In the genomic region with DNA sequence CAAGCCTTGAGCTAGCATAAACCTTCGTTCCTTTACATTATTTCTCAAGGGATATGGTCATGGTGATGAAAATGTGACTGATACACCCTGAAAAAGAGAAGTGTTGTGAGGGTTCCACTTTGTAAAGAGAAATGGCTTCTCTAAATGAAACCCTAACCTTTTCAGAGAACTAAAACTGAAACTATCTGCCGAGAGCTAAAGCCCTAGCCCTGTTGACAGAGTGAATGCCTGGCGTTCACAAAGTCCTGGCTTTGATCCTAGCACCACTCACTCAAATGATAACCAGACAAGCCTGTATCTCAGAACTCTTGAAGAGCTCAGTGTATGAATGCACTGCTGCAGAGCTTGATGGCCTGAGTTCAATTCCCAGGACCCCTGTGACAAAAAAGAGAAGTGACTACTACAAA, we compare ENCODE assay signal across 17 mouse cellular contexts. TPM values are rescaled to one million over a fixed set of nuclear protein-coding genes. Genes with fewer than 3 reads are reported as not detected.
DNase-seq lines count a peak whose midpoint lies in the region; ATAC-seq and TF ChIP-seq lines count a peak whose summit lies in the region.
"Had no signal": no experiment of that assay in that cellular context is flagged by ENCODE, and none has a peak within 500 bp of the region (broad histone marks: within the 10 kb centered on the region; RNA-seq: fewer than 3 reads in every experiment).

No protein-coding gene starts in this region.

- peak overlapping the region; percentile 78 for H3K27ac ChIP-seq in heart, embryonic 15.5 days
- H3K27ac ChIP-seq in stomach, embryonic 16.5 days (ENCODE audit: low read length) = peak overlapping the region; percentile 5; the same call in 1 of the 2 replicates
- H3K27ac ChIP-seq in stomach, postnatal 0 days (replicated peaks) = no peak overlapping the region
- H3K27ac ChIP-seq: limb, embryonic 12.5 days; midbrain, embryonic 15.5 days had no signal

- H3K36me3 ChIP-seq in heart, embryonic 15.5 days = peaks cover 10% of the 10 kb centered on the region
- no peaks in the 10 kb centered on the region for H3K36me3 ChIP-seq in stomach, embryonic 16.5 days (ENCODE audit: control insufficient read depth, insufficient read depth, low read length)
- H3K36me3 ChIP-seq in stomach, postnatal 0 days (ENCODE audit: control insufficient read depth, insufficient read depth, low read length) = no peaks in the 10 kb centered on the region
- H3K36me3 ChIP-seq in splenic B cell, adult 2 months (ENCODE audit: control insufficient read depth, insufficient read depth, low read length, poor library complexity, severe bottlenecking) = no peaks in the 10 kb centered on the region
- H3K36me3 ChIP-seq: midbrain, embryonic 15.5 days had no signal

- TF ChIP-seq EP300 in stomach, postnatal 0 days (optimal IDR thresholded peaks at IDR 0.05) = no peak

- TF ChIP-seq CTCF in stomach, postnatal 0 days (IDR thresholded peaks at IDR 0.05; ENCODE audit: low read depth) = no peak

- H3K9me3 ChIP-seq in heart, embryonic 15.5 days (replicated peaks) = no peaks in the 10 kb centered on the region
- H3K9me3 ChIP-seq in stomach, embryonic 16.5 days (replicated peaks; ENCODE audit: control insufficient read depth, low read length) = no peaks in the 10 kb centered on the region
- H3K9me3 ChIP-seq in stomach, postnatal 0 days (ENCODE audit: control insufficient read depth, low read length) = no peaks in the 10 kb centered on the region
- H3K9me3 ChIP-seq: embryonic facial prominence, embryonic 15.5 days; limb, embryonic 12.5 days; midbrain, embryonic 15.5 days had no signal

- peaks cover 32% of the 10 kb centered on the region for H3K4me1 ChIP-seq in heart, embryonic 15.5 days (replicated peaks)
- peaks cover 12% of the 10 kb centered on the region for H3K4me1 ChIP-seq in stomach, embryonic 16.5 days (ENCODE audit: control insufficient read depth, insufficient read depth, low read length)
- H3K4me1 ChIP-seq in stomach, postnatal 0 days (replicated peaks; ENCODE audit: control insufficient read depth, insufficient read depth) = 0 out of 2 replicates have a peak, but pooled peaks cover 3% of the 10 kb centered on the region

- peak; percentile 50 for ATAC-seq in heart, embryonic 15.5 days (replicated peaks; ENCODE audit: insufficient number of reproducible peaks, insufficient read depth, low FRiP score, low read depth)
- no peak for ATAC-seq in stomach, embryonic 16.5 days (ENCODE audit: insufficient read depth, low FRiP score)
- no peak for ATAC-seq in stomach, postnatal 0 days (ENCODE audit: low FRiP score, low TSS enrichment)
- peak; percentile 23 to 41; a peak in 1 of 4 replicates for ATAC-seq in hematopoietic stem cell, adult 5-6 weeks (replicated peaks in 1 of 2; ENCODE audit: insufficient read depth in 1 of 2, low FRiP score in 2 of 2, low TSS enrichment in 1 of 2, low read depth in 1 of 2, poor library complexity in 2 of 2, severe bottlenecking in 2 of 2)
- ATAC-seq in erythroid progenitor cell, adult 5-6 weeks (replicated peaks; ENCODE audit: low FRiP score, poor library complexity, severe bottlenecking) = no peak
- ATAC-seq: forebrain, embryonic 16.5 days; midbrain, embryonic 15.5 days had no signal

- WGBS in heart, embryonic 15.5 days = 14% methylated on average over 3 of the region's 3 CpGs
- WGBS in stomach, embryonic 16.5 days = 49% methylated on average over 3 of the region's 3 CpGs
- WGBS in stomach, postnatal 0 days = 37% methylated on average over 3 of the region's 3 CpGs

- H3K4me2 ChIP-seq in heart, embryonic 15.5 days = peak overlapping the region; percentile 54
- H3K4me2 ChIP-seq in stomach, embryonic 16.5 days (ENCODE audit: low read depth, low read length) = no peak overlapping the region
- no peak overlapping the region for H3K4me2 ChIP-seq in stomach, postnatal 0 days (replicated peaks; ENCODE audit: low read depth)
- H3K4me2 ChIP-seq: embryonic facial prominence, embryonic 15.5 days; limb, embryonic 12.5 days; midbrain, embryonic 15.5 days had no signal

- no peak for DNase-seq in heart, adult 9 months (ENCODE audit: low spot score in 2 of 2)
- DNase-seq in stomach, postnatal 0 days (ENCODE audit: low spot score) = no peak
- DNase-seq in splenic B cell, adult 2 months (ENCODE audit: low read depth, low spot score) = peak; percentile 60
- DNase-seq in urinary bladder, postnatal 36 days (ENCODE audit: low spot score in 2 of 2) = no peak
- DNase-seq: cerebellum, postnatal 10 days; kidney, adult 8-10 months; layer of hippocampus, adult 9-11 months; right cerebral cortex, postnatal 14 days had no signal

- peak overlapping the region; percentile 31 for H3K9ac ChIP-seq in heart, embryonic 15.5 days
- H3K9ac ChIP-seq in stomach, embryonic 16.5 days (ENCODE audit: low read length) = no peak overlapping the region
- no peak overlapping the region for H3K9ac ChIP-seq in stomach, postnatal 0 days (ENCODE audit: low read length)
- H3K9ac ChIP-seq: embryonic facial prominence, embryonic 15.5 days; limb, embryonic 12.5 days; midbrain, embryonic 15.5 days had no signal

- H3K27me3 ChIP-seq in heart, embryonic 15.5 days = no peaks in the 10 kb centered on the region
- H3K27me3 ChIP-seq in stomach, embryonic 16.5 days (ENCODE audit: control insufficient read depth, insufficient read depth, low read length) = no peaks in the 10 kb centered on the region
- H3K27me3 ChIP-seq in stomach, postnatal 0 days (ENCODE audit: control insufficient read depth, insufficient read depth, low read length) = no peaks in the 10 kb centered on the region
- no peaks in the 10 kb centered on the region for H3K27me3 ChIP-seq in splenic B cell, adult 2 months (ENCODE audit: control insufficient read depth, insufficient read depth, low read length, poor library complexity, severe bottlenecking)
- H3K27me3 ChIP-seq: embryonic facial prominence, embryonic 15.5 days; limb, embryonic 12.5 days; midbrain, embryonic 15.5 days had no signal

- peak overlapping the region; percentile 33 for H3K4me3 ChIP-seq in heart, embryonic 15.5 days
- no peak overlapping the region for H3K4me3 ChIP-seq in stomach, embryonic 16.5 days (replicated peaks; ENCODE audit: low read length)
- no peak overlapping the region for H3K4me3 ChIP-seq in stomach, postnatal 0 days (ENCODE audit: low read depth, low read length)
- H3K4me3 ChIP-seq: embryonic facial prominence, embryonic 15.5 days; limb, embryonic 12.5 days; midbrain, embryonic 15.5 days had no signal

RNA-seq across cellular contexts. Expression of gene 4930518I15Rik, which starts 0.4 kb away (rescaled TPM):
- polyA plus RNA-seq in heart, embryonic 15.5 days (2015; fragmentation: Nextera tagmentation; extraction: Ambion mirVana) = 4.8 and 5.7 TPM in 2 replicates
- polyA plus RNA-seq in stomach, embryonic 16.5 days (2015; fragmentation: Nextera tagmentation; extraction: Ambion mirVana) = 6.7 and 7.3 TPM in 2 replicates
- 2.4 and 2.7 TPM in 2 replicates for polyA plus RNA-seq in stomach, postnatal 0 days (2015; fragmentation: Nextera tagmentation; extraction: Ambion mirVana)
- total RNA-seq in hematopoietic stem cell, adult 5-6 weeks (2017) = 0.65 TPM in 1 of 2 replicates, not detected in the other
- 3.2 TPM in 1 of 2 replicates, not detected in the other for total RNA-seq in erythroid progenitor cell, adult 5-6 weeks (2015; ENCODE audit: low replicate concordance)
- 3.9 and 4.0 TPM in 2 replicates for total RNA-seq in erythroid progenitor cell, adult 5-6 weeks (2017; ENCODE audit: low replicate concordance)

RNA-seq across cellular contexts. Expression of gene Rab5if, which starts 5.5 kb away (rescaled TPM):
- polyA plus RNA-seq in heart, embryonic 15.5 days (2015; fragmentation: Nextera tagmentation; extraction: Ambion mirVana) = 152 and 164 TPM in 2 replicates
- polyA plus RNA-seq in stomach, embryonic 16.5 days (2015; fragmentation: Nextera tagmentation; extraction: Ambion mirVana) = 173 and 190 TPM in 2 replicates
- 221 and 227 TPM in 2 replicates for polyA plus RNA-seq in stomach, postnatal 0 days (2015; fragmentation: Nextera tagmentation; extraction: Ambion mirVana)
- total RNA-seq in hematopoietic stem cell, adult 5-6 weeks (2017) = 138 TPM in 2 replicates
- 62.7 and 85.9 TPM in 2 replicates for total RNA-seq in erythroid progenitor cell, adult 5-6 weeks (2015; ENCODE audit: low replicate concordance)
- total RNA-seq in erythroid progenitor cell, adult 5-6 weeks (2017; ENCODE audit: low replicate concordance) = 28.8 and 48.1 TPM in 2 replicates

RNA-seq across cellular contexts. Expression of gene Tgif2, which starts 17.6 kb away (rescaled TPM):
- 23.6 and 34.1 TPM in 2 replicates for polyA plus RNA-seq in heart, embryonic 15.5 days (2015; fragmentation: Nextera tagmentation; extraction: Ambion mirVana)
- 33.7 and 36.5 TPM in 2 replicates for polyA plus RNA-seq in stomach, embryonic 16.5 days (2015; fragmentation: Nextera tagmentation; extraction: Ambion mirVana)
- polyA plus RNA-seq in stomach, postnatal 0 days (2015; fragmentation: Nextera tagmentation; extraction: Ambion mirVana) = 11.9 and 13.3 TPM in 2 replicates
- 31.6 and 42.0 TPM in 2 replicates for total RNA-seq in hematopoietic stem cell, adult 5-6 weeks (2017)
- 2.2 and 3.8 TPM in 2 replicates for total RNA-seq in erythroid progenitor cell, adult 5-6 weeks (2015; ENCODE audit: low replicate concordance)
- total RNA-seq in erythroid progenitor cell, adult 5-6 weeks (2017; ENCODE audit: low replicate concordance) = 1.9 and 18.2 TPM in 2 replicates

RNA-seq across cellular contexts. Expression of gene Sla2, which starts 29.6 kb away (rescaled TPM):
- 0.58 and 4.4 TPM in 2 replicates for polyA plus RNA-seq in heart, embryonic 15.5 days (2015; fragmentation: Nextera tagmentation; extraction: Ambion mirVana)
- polyA plus RNA-seq in stomach, embryonic 16.5 days (2015; fragmentation: Nextera tagmentation; extraction: Ambion mirVana) = 0.39 and 0.41 TPM in 2 replicates
- polyA plus RNA-seq in stomach, postnatal 0 days (2015; fragmentation: Nextera tagmentation; extraction: Ambion mirVana) = 0.10 and 0.17 TPM in 2 replicates
- 9.8 and 11.2 TPM in 2 replicates for total RNA-seq in hematopoietic stem cell, adult 5-6 weeks (2017)
- total RNA-seq in erythroid progenitor cell, adult 5-6 weeks (2015; ENCODE audit: low replicate concordance) = 0.72 TPM in 1 of 2 replicates, not detected in the other
- 0.26 and 0.68 TPM in 2 replicates for total RNA-seq in erythroid progenitor cell, adult 5-6 weeks (2017; ENCODE audit: low replicate concordance)
- total RNA-seq: gastrocnemius, postnatal 4 days had no signal

Comparison
In these comparisons a context has a peak if more than half of its experiments do, and no peak if none do; other contexts are left out.
1. ATAC-seq: peak in heart, embryonic 15.5 days (single experiment) and hematopoietic stem cell, adult 5-6 weeks (2 of 2); none in stomach, embryonic 16.5 days (single experiment), stomach, postnatal 0 days (single experiment) and erythroid progenitor cell, adult 5-6 weeks (single experiment).